Mouse (Mus musculus) forebrain, embryonic 10.5 days (tissue): ENCODE results near the gene Tctn1. TPM values are rescaled to one million over a fixed set of nuclear protein-coding genes. Genes with fewer than 3 reads are reported as not detected.
A peak's percentile ranks its signal among the peaks of the same experiment; 100 is the strongest.

Experiments
- DNase-seq: peaks from one replicate; pipeline ENCODE4 v3.0.0-alpha.2; 2017; ENCODE audit warnings: low spot score; ENCODE audit errors: extremely low spot score
- H3K27ac ChIP-seq: fragments of 300-500 bp; sonication (generic); 2 replicates; pipeline ENCODE4 v1.5.1; 2016; ENCODE audit warnings: mild to moderate bottlenecking
- H3K27me3 ChIP-seq: fragments of 300-500 bp; sonication (generic); 2 replicates; pipeline ENCODE4 v1.6.1; 2016; ENCODE audit warnings: mild to moderate bottlenecking; ENCODE audit not compliant: poor library complexity, severe bottlenecking
- H3K36me3 ChIP-seq: fragments of 300-500 bp; sonication (generic); replicated peaks from 2 replicates; pipeline ENCODE4 v1.6.1; 2016; ENCODE audit warnings: mild to moderate bottlenecking, moderate library complexity
- H3K4me1 ChIP-seq: fragments of 300-500 bp; sonication (generic); 2 replicates; pipeline ENCODE4 v1.6.1; 2016
- H3K4me3 ChIP-seq: fragments of 300-500 bp; sonication (generic); 2 replicates; pipeline ENCODE4 v1.5.1; 2016; ENCODE audit warnings: mild to moderate bottlenecking, moderate library complexity
- H3K9me3 ChIP-seq: fragments of 300-500 bp; sonication (generic); 2 replicates; pipeline ENCODE4 v1.6.1; 2016; ENCODE audit warnings: mild to moderate bottlenecking, moderate library complexity
- WGBS: fragments of 180-500 bp; shearing (Covaris S2); methylation state at CpG from one replicate; pipeline ENCODE4 v1.1.7; 2016; 5-methylcytosine and 5-hydroxymethylcytosine counted together
- polyA plus RNA-seq: library from polyadenylated mRNA; unstranded; fragments of >200 nt; fragmentation: Nextera tagmentation; extraction: Ambion mirVana; gene quantifications from 2 replicates; pipeline ENCODE4 v1.2.1, GENCODE M21; 2016

Tctn1 gene
- polyA plus RNA-seq, 1 experiment from 2014 or later, result 5.8 TPM

- 88% methylated on average over 5 of the region's 5 CpGs for WGBS
- H3K27me3 ChIP-seq, result no peaks in the 10 kb centered on the region
- no peaks in the 10 kb centered on the region for H3K9me3 ChIP-seq
- H3K27ac ChIP-seq, result no peak overlapping the region
- DNase-seq, result no peak
- H3K4me3 ChIP-seq, result no peak overlapping the region
- peaks cover 52% of the 10 kb centered on the region for H3K36me3 ChIP-seq
- H3K4me1 ChIP-seq, result peaks cover 26% of the 10 kb centered on the region
These were observed 27.1 kb downstream of the Tctn1 start for GRCm38 (mm10) chr5:122237200-122237599.

- 75% methylated on average over 9 of the region's 9 CpGs for WGBS
- Histone ChIP-seq H3K9me3 (no peaks in the 10 kb centered on the region), H3K27ac (peak overlapping the region; percentile 30), H3K4me1 (peaks cover 26% of the 10 kb centered on the region), H3K27me3 (no peaks in the 10 kb centered on the region), H3K36me3 (peaks cover 34% of the 10 kb centered on the region), H3K4me3 (no peak overlapping the region)
- no peak for DNase-seq
These were observed 28.9 kb downstream of the Tctn1 start for GRCm38 (mm10) chr5:122235196-122235836.

DNA sequence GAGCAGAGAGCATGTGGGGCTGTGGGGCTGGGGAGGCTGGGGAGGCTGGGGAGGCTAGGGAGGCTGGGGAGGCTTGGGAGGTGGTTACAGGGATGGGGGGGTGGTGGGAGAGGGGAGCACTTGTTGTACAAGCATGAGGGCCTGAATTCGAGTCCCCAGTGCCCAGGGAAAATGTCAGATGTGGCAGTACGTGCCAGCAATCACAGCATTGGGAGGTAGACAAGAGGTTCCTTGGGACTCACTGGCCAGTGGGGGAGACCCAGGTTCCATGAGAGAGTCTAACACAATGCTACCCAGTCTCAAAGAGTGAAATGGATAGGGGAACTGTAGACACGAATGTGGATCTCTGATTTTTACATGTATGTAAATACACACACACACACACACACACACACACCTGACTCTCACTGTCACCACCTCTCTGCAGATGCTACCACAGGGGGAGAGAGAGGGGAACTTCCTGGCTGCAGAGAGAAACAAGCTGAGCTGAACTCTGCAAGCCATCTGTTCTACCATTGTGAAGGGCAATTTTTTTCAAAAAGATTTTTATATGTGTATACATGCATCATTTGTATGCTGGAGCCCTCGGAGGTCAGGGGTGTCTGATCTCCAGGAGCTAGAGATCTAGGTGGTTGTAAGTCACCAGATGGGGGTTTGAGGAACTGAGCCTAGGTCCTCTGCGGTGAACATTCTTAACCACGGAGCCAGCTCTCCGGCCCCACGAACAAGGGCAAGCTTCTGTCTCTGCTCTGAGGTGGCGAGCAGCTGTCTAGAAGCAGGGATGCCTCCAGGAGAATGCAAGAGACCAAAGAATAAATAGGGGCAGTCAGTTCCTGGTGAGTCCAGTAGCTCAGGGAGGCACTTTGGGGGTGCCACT is 29.7 kb downstream of the Tctn1 start:
- DNase-seq, result no peak
- peaks cover 23% of the 10 kb centered on the region for H3K4me1 ChIP-seq
- H3K36me3 ChIP-seq, result peaks cover 27% of the 10 kb centered on the region
- H3K9me3 ChIP-seq, result no peaks in the 10 kb centered on the region
- H3K27me3 ChIP-seq, result no peaks in the 10 kb centered on the region
- WGBS, result 81% methylated on average over 9 of the region's 9 CpGs
- H3K4me3 ChIP-seq, result no peak overlapping the region
- 0 out of 2 replicates have a peak overlapping the region, but pooled peaks have one; percentile 37 for H3K27ac ChIP-seq

DNA sequence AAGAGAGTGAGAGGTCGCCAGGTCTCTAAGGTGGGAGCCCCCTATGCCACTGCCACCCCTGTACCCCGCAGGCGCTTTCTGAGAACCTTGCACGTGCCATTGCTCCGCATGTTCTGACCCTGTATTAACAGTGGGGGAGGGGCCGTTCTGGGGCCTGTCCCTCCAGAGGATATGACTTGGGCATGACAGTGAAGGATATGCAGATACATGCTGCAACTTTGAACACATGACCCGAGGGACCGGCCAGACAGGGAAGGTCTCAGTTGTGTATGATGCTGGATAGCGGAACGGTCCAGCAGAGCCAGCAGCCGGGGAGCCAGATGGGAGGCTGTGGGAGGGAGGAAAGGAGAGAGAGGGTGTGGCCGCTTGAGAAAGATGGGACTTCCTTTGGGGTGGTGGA is 30.6 kb downstream of the Tctn1 start:
- Histone ChIP-seq H3K27me3 (no peaks in the 10 kb centered on the region), H3K27ac (no peak overlapping the region), H3K36me3 (peaks cover 18% of the 10 kb centered on the region), H3K9me3 (no peaks in the 10 kb centered on the region), H3K4me3 (no peak overlapping the region), H3K4me1 (peaks cover 14% of the 10 kb centered on the region)
- 91% methylated on average over 12 of the region's 12 CpGs for WGBS
- DNase-seq, result no peak

DNA sequence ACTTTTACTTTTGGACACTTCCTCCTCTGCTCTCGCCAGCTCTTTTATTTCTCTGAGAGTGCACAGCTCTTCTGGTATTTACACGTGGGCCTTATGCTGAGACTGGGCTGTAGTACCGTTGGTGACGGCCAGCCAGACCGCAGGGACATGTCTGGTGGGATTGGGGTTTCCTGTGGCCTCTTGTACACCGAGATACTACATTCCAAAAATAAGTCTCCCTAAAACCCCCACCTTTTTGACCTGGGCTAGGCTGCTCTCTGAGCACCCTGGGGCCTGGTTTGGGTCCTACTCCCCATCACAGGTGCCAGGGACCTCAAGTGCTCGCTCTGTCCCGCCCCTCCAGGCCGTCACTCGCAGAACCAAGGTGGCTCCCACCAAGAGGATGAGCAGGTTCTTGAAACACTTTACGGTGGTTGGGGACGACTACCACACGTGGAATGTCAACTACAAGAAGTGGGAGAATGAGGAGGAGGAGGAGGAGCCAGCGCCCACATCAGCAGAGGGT is 31.1 kb downstream of the Tctn1 start:
- H3K9me3 ChIP-seq, result peaks cover 2% of the 10 kb centered on the region
- DNase-seq, result no peak
- H3K27me3 ChIP-seq, result no peaks in the 10 kb centered on the region
- peaks cover 13% of the 10 kb centered on the region for H3K4me1 ChIP-seq
- H3K36me3 ChIP-seq, result peaks cover 16% of the 10 kb centered on the region
- no peak overlapping the region for H3K27ac ChIP-seq
- H3K4me3 ChIP-seq, result no peak overlapping the region
- 93% methylated on average over 14 of the region's 14 CpGs for WGBS

DNA sequence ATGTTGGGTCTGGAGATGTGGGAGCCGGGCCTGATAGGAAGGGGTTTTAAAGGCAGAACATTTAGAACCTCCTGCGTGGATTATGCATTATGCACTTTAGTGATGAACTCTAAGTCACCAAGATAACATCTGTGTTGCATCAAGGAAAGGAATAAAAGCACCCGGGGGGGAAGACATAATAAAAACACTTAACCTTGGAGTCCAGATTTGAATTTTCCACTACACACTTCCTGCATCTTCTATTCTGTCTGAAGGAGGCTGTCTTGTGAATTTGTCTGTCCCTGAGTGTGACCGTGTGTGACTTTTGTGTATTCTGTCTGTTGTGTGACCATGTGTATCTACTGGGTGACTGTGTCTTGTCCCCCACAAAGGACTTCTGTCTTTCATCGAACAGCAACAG is 32.3 kb downstream of the Tctn1 start:
- H3K27me3 ChIP-seq, result no peaks in the 10 kb centered on the region
- H3K4me1 ChIP-seq, result peaks cover 13% of the 10 kb centered on the region
- no peak overlapping the region for H3K27ac ChIP-seq
- H3K36me3 ChIP-seq, result peaks cover 21% of the 10 kb centered on the region
- DNase-seq, result no peak
- H3K9me3 ChIP-seq, result peaks cover 10% of the 10 kb centered on the region
- no peak overlapping the region for H3K4me3 ChIP-seq
- 91% methylated on average over 5 of the region's 5 CpGs for WGBS

- Histone ChIP-seq H3K4me3 (no peak overlapping the region), H3K9me3 (peaks cover 10% of the 10 kb centered on the region), H3K27me3 (no peaks in the 10 kb centered on the region), H3K27ac (no peak overlapping the region), H3K36me3 (peaks cover 24% of the 10 kb centered on the region), H3K4me1 (peaks cover 13% of the 10 kb centered on the region)
- WGBS, result 87% methylated on average over 6 of the region's 6 CpGs
- no peak for DNase-seq
These were observed 32.8 kb downstream of the Tctn1 start for GRCm38 (mm10) chr5:122231431-122231830.

DNA sequence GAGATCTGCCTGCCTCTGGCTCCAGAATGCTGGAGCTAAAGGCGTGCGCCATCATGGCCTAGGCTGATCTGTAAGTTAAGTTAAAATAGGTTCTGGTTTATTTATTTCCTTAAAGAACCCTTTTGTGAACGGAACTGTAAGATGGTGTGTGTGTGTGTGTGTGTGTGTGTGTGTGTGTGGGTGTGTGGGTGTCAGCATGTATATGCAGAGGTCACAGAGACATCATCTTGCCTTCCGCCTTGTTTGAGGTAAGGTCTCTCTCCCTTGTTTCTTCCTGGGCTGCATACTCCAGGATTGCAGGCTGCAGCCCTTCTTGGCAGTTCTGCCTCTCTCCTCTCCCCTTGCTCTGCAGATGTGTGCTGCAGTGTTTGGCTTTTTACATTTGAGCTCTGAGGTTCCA is 33.4 kb downstream of the Tctn1 start:
- Histone ChIP-seq H3K27me3 (no peaks in the 10 kb centered on the region), H3K36me3 (peaks cover 30% of the 10 kb centered on the region), H3K9me3 (peaks cover 10% of the 10 kb centered on the region), H3K4me1 (peaks cover 10% of the 10 kb centered on the region), H3K4me3 (no peak overlapping the region), H3K27ac (no peak overlapping the region)
- no peak for DNase-seq
- WGBS, result 97% methylated on average over 4 of the region's 4 CpGs

DNA sequence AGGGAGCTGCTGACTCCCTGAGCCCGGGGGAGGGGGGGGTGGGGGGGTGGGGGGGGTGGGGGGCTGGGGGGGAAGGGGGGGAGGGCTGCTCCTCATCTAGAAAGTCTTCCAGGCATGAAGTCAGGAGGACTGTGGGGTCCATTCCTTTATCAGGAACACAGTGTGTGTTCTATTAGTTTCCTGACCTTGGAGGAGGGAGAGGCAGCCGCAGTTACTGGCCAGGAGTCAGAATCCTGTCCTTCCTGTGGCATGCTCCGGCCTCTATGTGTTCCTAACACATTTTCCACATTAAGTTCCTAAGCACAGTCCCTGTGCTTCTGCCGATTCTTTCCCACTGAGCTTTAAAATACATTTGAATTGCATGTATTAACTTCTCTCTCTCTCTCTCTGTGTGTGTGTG is 35.5 kb downstream of the Tctn1 start:
- H3K27me3 ChIP-seq, result no peaks in the 10 kb centered on the region

GRCm38 (mm10) chr5:122228271-122228765 is 35.9 kb downstream of the Tctn1 start:
- Histone ChIP-seq H3K4me1 (peaks cover 12% of the 10 kb centered on the region), H3K36me3 (peaks cover 31% of the 10 kb centered on the region), H3K9me3 (peaks cover 10% of the 10 kb centered on the region), H3K27me3 (no peaks in the 10 kb centered on the region), H3K4me3 (no peak overlapping the region), H3K27ac (no peak overlapping the region)
- WGBS, result 70% methylated on average over 3 of the region's 3 CpGs
- DNase-seq, result no peak

More for the DNA sequence above, 35.5 kb downstream of the Tctn1 start:
- H3K4me1 ChIP-seq, result peaks cover 12% of the 10 kb centered on the region
- peaks cover 31% of the 10 kb centered on the region for H3K36me3 ChIP-seq
- DNase-seq, result no peak
- no peak overlapping the region for H3K27ac ChIP-seq
- H3K9me3 ChIP-seq, result peaks cover 10% of the 10 kb centered on the region
- 69% methylated on average over 4 of the region's 4 CpGs for WGBS
- no peak overlapping the region for H3K4me3 ChIP-seq

DNA sequence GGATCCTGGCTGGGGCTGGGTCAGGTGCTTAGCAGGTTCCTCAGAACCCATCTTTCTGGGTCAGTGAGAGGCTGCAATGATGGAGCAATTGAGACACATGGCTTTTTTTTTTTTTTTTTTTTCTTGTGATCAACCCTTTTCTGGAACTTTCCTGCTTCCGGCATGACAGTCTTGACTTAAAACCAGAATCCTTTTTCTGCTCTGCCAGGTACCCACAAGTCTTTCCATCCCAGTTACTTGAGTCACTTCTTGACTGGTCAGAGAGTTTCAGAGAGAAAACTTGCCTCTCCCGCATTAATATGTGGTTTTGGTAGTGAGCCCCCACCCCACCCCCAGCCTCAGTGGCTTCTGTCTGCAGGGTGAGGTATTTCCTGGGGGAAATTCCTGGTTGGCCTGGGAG is 40.0 kb downstream of the Tctn1 start:
- no peak for DNase-seq
- 92% methylated on average over 2 of the region's 2 CpGs for WGBS
- H3K9me3 ChIP-seq, result peaks cover 10% of the 10 kb centered on the region
- H3K4me1 ChIP-seq, result peaks cover 33% of the 10 kb centered on the region
- H3K36me3 ChIP-seq, result peaks cover 32% of the 10 kb centered on the region
- H3K27me3 ChIP-seq, result no peaks in the 10 kb centered on the region
- no peak overlapping the region for H3K27ac ChIP-seq
- no peak overlapping the region for H3K4me3 ChIP-seq

- H3K27me3 ChIP-seq, result no peaks in the 10 kb centered on the region
- H3K36me3 ChIP-seq, result peaks cover 27% of the 10 kb centered on the region
- no peak for DNase-seq
- WGBS, result 90% methylated on average over 4 of the region's 4 CpGs
- H3K4me3 ChIP-seq, result no peak overlapping the region
- H3K9me3 ChIP-seq, result no peaks in the 10 kb centered on the region
- H3K27ac ChIP-seq, result no peak overlapping the region
- peaks cover 33% of the 10 kb centered on the region for H3K4me1 ChIP-seq
These were observed 43.2 kb downstream of the Tctn1 start for GRCm38 (mm10) chr5:122221085-122221484.
